Mouse (Mus musculus) midbrain, embryonic 15.5 days (tissue): Measurements from ENCODE around the gene Kcnd2. TPM values are rescaled to one million over a fixed set of nuclear protein-coding genes. Genes with fewer than 3 reads are reported as not detected.

Source experiments
- ATAC-seq: fragments of 200-750 bp; cut with Nextera tagmentation; replicated peaks from 2 replicates; pipeline ENCODE4 v1.8.0; 2017; ENCODE audit warnings: moderate TSS enrichment
- H3K27ac ChIP-seq: fragments of 300-500 bp; sonication (generic); 2 replicates; pipeline ENCODE4 v1.5.1; 2015; ENCODE audit warnings: mild to moderate bottlenecking, inconsistent platforms
- H3K27me3 ChIP-seq: fragments of 300-500 bp; sonication (generic); replicated peaks from 2 replicates; pipeline ENCODE4 v1.6.1; 2015; ENCODE audit warnings: inconsistent platforms
- H3K36me3 ChIP-seq: fragments of 300-500 bp; sonication (generic); replicated peaks from 2 replicates; pipeline ENCODE4 v1.6.1; 2015; ENCODE audit warnings: inconsistent platforms
- H3K4me1 ChIP-seq: fragments of 300-500 bp; sonication (generic); 2 replicates; pipeline ENCODE4 v1.6.1; 2015; ENCODE audit warnings: inconsistent platforms
- H3K4me2 ChIP-seq: fragments of 300-500 bp; sonication (generic); 2 replicates; pipeline ENCODE4 v1.6.1; 2015; ENCODE audit warnings: inconsistent platforms, mild to moderate bottlenecking, moderate library complexity
- H3K4me3 ChIP-seq: fragments of 300-500 bp; sonication (generic); 2 replicates; pipeline ENCODE4 v1.5.1; 2015; ENCODE audit warnings: mild to moderate bottlenecking, inconsistent platforms
- H3K9ac ChIP-seq: fragments of 300-500 bp; sonication (generic); 2 replicates; pipeline ENCODE4 v1.6.1; 2015; ENCODE audit warnings: mild to moderate bottlenecking, inconsistent platforms
- H3K9me3 ChIP-seq: fragments of 300-500 bp; sonication (generic); 2 replicates; pipeline ENCODE4 v1.6.1; 2016; ENCODE audit warnings: inconsistent platforms
- WGBS: fragments of 180-500 bp; shearing (Covaris S2); methylation state at CpG from one replicate; pipeline ENCODE4 v1.1.7; 2015; ENCODE audit warnings: mixed read lengths; 5-methylcytosine and 5-hydroxymethylcytosine counted together
- polyA plus RNA-seq: library from polyadenylated mRNA; unstranded; fragments of >200 nt; fragmentation: Nextera tagmentation; extraction: Ambion mirVana; gene quantifications from 2 replicates; pipeline ENCODE4 v1.2.1, GENCODE M21; 2015

Gene Kcnd2
- polyA plus RNA-seq, 1 experiment from 2014 or later = 26.0 TPM

GRCm38 (mm10) chr6:21471891-21472544 is 256.7 kb downstream of the Kcnd2 start:
- Histone ChIP-seq H3K9ac (no peak overlapping the region), H3K9me3 (no peaks in the 10 kb centered on the region), H3K27ac (no peak overlapping the region), H3K4me2 (no peak overlapping the region), H3K4me3 (no peak overlapping the region), H3K27me3 (no peaks in the 10 kb centered on the region), H3K36me3 (no peaks in the 10 kb centered on the region), H3K4me1 (no peaks in the 10 kb centered on the region)
- ATAC-seq = no peak
- 58% methylated on average over 1 of the region's 1 CpGs for WGBS

DNA sequence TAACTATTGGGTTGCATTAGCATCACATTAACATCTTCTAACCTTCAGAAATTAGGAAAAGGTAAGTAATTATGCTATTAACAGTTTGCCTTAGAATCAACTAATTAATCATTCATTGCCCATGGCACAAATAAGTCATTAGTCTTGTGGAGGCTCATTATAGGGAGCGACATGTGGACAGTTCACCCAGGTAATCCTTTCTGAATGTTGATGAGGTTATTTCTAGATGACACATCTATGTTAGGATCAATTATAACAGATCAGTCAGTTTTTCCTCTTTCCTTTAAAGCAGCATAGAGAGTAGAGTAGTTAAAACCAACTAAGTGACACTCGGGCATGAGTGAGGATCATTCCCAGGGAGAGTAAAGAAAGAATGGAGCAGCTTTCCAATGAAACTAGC is 267.4 kb downstream of the Kcnd2 start:
- H3K4me3 ChIP-seq = no peak overlapping the region
- WGBS = 77% methylated on average over 2 of the region's 2 CpGs

DNA sequence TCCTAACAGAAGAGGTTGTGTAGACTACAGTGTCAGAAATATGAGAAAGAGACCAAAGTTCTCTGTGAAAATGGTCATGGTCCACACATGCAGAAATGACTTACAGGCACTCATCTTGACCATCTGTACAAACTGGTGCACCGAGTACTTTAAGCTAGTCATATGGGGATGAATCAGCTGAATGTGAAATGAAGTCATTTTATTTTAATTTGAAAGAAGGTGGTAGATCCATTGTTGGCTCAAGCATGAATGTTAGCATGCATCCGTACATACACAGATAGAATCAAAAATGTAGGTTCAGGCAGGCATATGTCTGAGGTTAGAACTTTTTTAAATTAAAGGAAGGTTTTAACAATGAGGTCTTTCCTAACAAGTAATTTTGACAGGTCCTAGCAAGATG is 273.2 kb downstream of the Kcnd2 start:
- no peaks in the 10 kb centered on the region for H3K36me3 ChIP-seq
- no peak overlapping the region for H3K4me3 ChIP-seq
- no peak overlapping the region for H3K4me2 ChIP-seq
- no peaks in the 10 kb centered on the region for H3K27me3 ChIP-seq
- H3K27ac ChIP-seq = no peak overlapping the region
- 76% methylated on average over 2 of the region's 2 CpGs for WGBS
- no peak for ATAC-seq
- no peaks in the 10 kb centered on the region for H3K9me3 ChIP-seq
- no peak overlapping the region for H3K9ac ChIP-seq
- H3K4me1 ChIP-seq = no peaks in the 10 kb centered on the region

More for the DNA sequence above, 267.4 kb downstream of the Kcnd2 start:
- no peak for ATAC-seq
- H3K27ac ChIP-seq = no peak overlapping the region
- no peaks in the 10 kb centered on the region for H3K36me3 ChIP-seq
- no peaks in the 10 kb centered on the region for H3K27me3 ChIP-seq
- H3K4me2 ChIP-seq = no peak overlapping the region
- no peaks in the 10 kb centered on the region for H3K4me1 ChIP-seq
- no peaks in the 10 kb centered on the region for H3K9me3 ChIP-seq
- no peak overlapping the region for H3K9ac ChIP-seq

- Histone ChIP-seq H3K36me3 (no peaks in the 10 kb centered on the region), H3K4me1 (no peaks in the 10 kb centered on the region), H3K27me3 (no peaks in the 10 kb centered on the region), H3K9ac (no peak overlapping the region), H3K9me3 (no peaks in the 10 kb centered on the region), H3K4me3 (no peak overlapping the region), H3K27ac (no peak overlapping the region), H3K4me2 (no peak overlapping the region)
- WGBS = 90% methylated on average over 1 of the region's 1 CpGs
- ATAC-seq = no peak
Observed at GRCm38 (mm10) chr6:21502921-21503320, 287.6 kb downstream of the Kcnd2 start.

GRCm38 (mm10) chr6:21510621-21511239 is 295.4 kb downstream of the Kcnd2 start:
- no peak for ATAC-seq
- H3K27ac ChIP-seq = no peak overlapping the region
- no peak overlapping the region for H3K9ac ChIP-seq
- no peaks in the 10 kb centered on the region for H3K4me1 ChIP-seq
- no peaks in the 10 kb centered on the region for H3K36me3 ChIP-seq
- H3K4me2 ChIP-seq = no peak overlapping the region
- H3K27me3 ChIP-seq = no peaks in the 10 kb centered on the region
- no peak overlapping the region for H3K4me3 ChIP-seq
- 83% methylated on average over 3 of the region's 3 CpGs for WGBS
- H3K9me3 ChIP-seq = no peaks in the 10 kb centered on the region

- no peaks in the 10 kb centered on the region for H3K4me1 ChIP-seq
- 83% methylated on average over 1 of the region's 1 CpGs for WGBS
- H3K27me3 ChIP-seq = no peaks in the 10 kb centered on the region
- no peaks in the 10 kb centered on the region for H3K36me3 ChIP-seq
- H3K27ac ChIP-seq = no peak overlapping the region
- H3K9me3 ChIP-seq = no peaks in the 10 kb centered on the region
- no peak for ATAC-seq
- H3K4me3 ChIP-seq = no peak overlapping the region
- H3K4me2 ChIP-seq = no peak overlapping the region
- H3K9ac ChIP-seq = no peak overlapping the region
Observed at GRCm38 (mm10) chr6:21520351-21520750, 305.0 kb downstream of the Kcnd2 start.

DNA sequence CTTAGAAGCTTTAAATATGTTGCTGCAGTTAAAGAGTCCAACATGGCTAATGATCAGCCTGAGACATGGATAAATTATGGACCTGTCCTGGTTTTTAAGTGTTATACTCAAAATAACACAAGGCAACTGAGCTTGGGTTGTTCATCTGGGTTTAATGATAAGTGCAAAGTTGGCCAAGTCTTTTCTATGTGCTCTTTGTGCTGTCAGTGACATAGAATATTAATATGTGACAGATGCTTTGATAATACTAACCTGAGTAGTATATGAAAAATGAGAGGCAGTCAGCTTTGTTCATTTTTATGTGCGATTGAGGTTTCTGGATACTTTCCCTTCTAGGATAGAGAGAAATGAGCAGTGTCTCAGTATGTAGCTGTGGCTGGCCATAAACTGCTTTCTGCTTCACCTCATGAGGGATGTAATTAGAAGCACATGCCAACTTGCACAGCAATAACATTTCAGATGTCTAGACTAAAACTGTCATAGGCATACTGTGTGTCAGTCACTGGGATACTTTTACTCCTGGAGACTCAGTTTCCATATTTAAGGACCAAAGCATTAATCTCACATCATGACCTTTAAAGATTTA is 312.3 kb downstream of the Kcnd2 start:
- H3K4me2 ChIP-seq = no peak overlapping the region
- H3K9ac ChIP-seq = no peak overlapping the region
- no peak overlapping the region for H3K4me3 ChIP-seq
- ATAC-seq = no peak
- no peaks in the 10 kb centered on the region for H3K9me3 ChIP-seq
- no peak overlapping the region for H3K27ac ChIP-seq
- H3K36me3 ChIP-seq = no peaks in the 10 kb centered on the region
- no peaks in the 10 kb centered on the region for H3K27me3 ChIP-seq
- WGBS = 92% methylated on average over 1 of the region's 1 CpGs
- H3K4me1 ChIP-seq = no peaks in the 10 kb centered on the region

GRCm38 (mm10) chr6:21534009-21534408 is 318.7 kb downstream of the Kcnd2 start:
- no peak for ATAC-seq
- H3K9ac ChIP-seq = no peak overlapping the region
- H3K4me3 ChIP-seq = no peak overlapping the region
- no peaks in the 10 kb centered on the region for H3K36me3 ChIP-seq
- H3K27me3 ChIP-seq = no peaks in the 10 kb centered on the region
- 71% methylated on average over 2 of the region's 2 CpGs for WGBS
- no peak overlapping the region for H3K4me2 ChIP-seq
- H3K9me3 ChIP-seq = no peaks in the 10 kb centered on the region
- no peak overlapping the region for H3K27ac ChIP-seq
- H3K4me1 ChIP-seq = no peaks in the 10 kb centered on the region

GRCm38 (mm10) chr6:21534820-21535219 is 319.5 kb downstream of the Kcnd2 start:
- Histone ChIP-seq H3K27ac (no peak overlapping the region), H3K36me3 (no peaks in the 10 kb centered on the region), H3K4me3 (no peak overlapping the region), H3K4me2 (no peak overlapping the region), H3K27me3 (no peaks in the 10 kb centered on the region), H3K9me3 (no peaks in the 10 kb centered on the region), H3K4me1 (no peaks in the 10 kb centered on the region), H3K9ac (no peak overlapping the region)
- no peak for ATAC-seq
- WGBS = 45% methylated on average over 1 of the region's 1 CpGs

DNA sequence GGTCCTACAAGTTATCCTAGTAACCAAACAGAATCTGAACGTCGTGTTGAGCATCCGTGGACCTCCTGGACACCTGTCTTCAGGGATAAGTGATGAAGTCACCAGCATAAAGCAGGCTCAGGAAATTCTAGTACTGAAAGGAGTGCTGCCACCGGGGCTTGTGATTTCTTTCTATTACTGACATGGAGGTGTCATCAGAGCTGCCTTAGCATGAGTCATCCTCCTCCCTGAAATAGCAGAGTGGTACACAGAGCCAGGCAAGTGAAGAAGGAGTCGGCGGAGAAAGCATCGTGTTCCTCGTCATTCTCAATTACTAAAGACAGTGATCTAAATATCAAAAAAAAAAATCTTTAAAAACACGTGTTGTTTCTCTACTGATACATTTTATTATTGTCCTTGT is 336.2 kb downstream of the Kcnd2 start:
- H3K4me1 ChIP-seq = no peaks in the 10 kb centered on the region
- no peaks in the 10 kb centered on the region for H3K27me3 ChIP-seq
- no peak overlapping the region for H3K4me2 ChIP-seq
- no peaks in the 10 kb centered on the region for H3K36me3 ChIP-seq
- ATAC-seq = no peak
- no peak overlapping the region for H3K9ac ChIP-seq
- 83% methylated on average over 9 of the region's 9 CpGs for WGBS
- no peak overlapping the region for H3K4me3 ChIP-seq
- no peaks in the 10 kb centered on the region for H3K9me3 ChIP-seq
- no peak overlapping the region for H3K27ac ChIP-seq

- H3K9ac ChIP-seq = no peak overlapping the region
- H3K4me1 ChIP-seq = no peaks in the 10 kb centered on the region
- H3K4me2 ChIP-seq = no peak overlapping the region
- WGBS = 61% methylated on average over 6 of the region's 6 CpGs
- H3K4me3 ChIP-seq = no peak overlapping the region
- H3K27ac ChIP-seq = no peak overlapping the region
- no peaks in the 10 kb centered on the region for H3K36me3 ChIP-seq
- no peaks in the 10 kb centered on the region for H3K27me3 ChIP-seq
- H3K9me3 ChIP-seq = no peaks in the 10 kb centered on the region
- ATAC-seq = no peak
Observed at GRCm38 (mm10) chr6:21570964-21571363, 355.7 kb downstream of the Kcnd2 start.

GRCm38 (mm10) chr6:21590156-21590555 is 374.9 kb downstream of the Kcnd2 start:
- H3K4me3 ChIP-seq = no peak overlapping the region
- no peak overlapping the region for H3K4me2 ChIP-seq
- no peak overlapping the region for H3K9ac ChIP-seq
- no peak for ATAC-seq
- no peaks in the 10 kb centered on the region for H3K27me3 ChIP-seq
- H3K4me1 ChIP-seq = no peaks in the 10 kb centered on the region
- WGBS = 87% methylated on average over 3 of the region's 3 CpGs
- H3K9me3 ChIP-seq = no peaks in the 10 kb centered on the region
- no peaks in the 10 kb centered on the region for H3K36me3 ChIP-seq
- H3K27ac ChIP-seq = no peak overlapping the region

GRCm38 (mm10) chr6:21597424-21597823 is 382.1 kb downstream of the Kcnd2 start:
- Histone ChIP-seq H3K27ac (no peak overlapping the region), H3K27me3 (no peaks in the 10 kb centered on the region), H3K9ac (no peak overlapping the region), H3K4me3 (no peak overlapping the region), H3K36me3 (no peaks in the 10 kb centered on the region), H3K4me2 (no peak overlapping the region), H3K4me1 (no peaks in the 10 kb centered on the region), H3K9me3 (no peaks in the 10 kb centered on the region)
- no peak; the same call in 1 of the 2 replicates for ATAC-seq
- 48% methylated on average over 3 of the region's 3 CpGs for WGBS
